Mouse (Mus musculus) intestine, embryonic 16.5 days (tissue): ENCODE measurements around the gene Gm21083. TPM values are rescaled to one million over a fixed set of nuclear protein-coding genes. Genes with fewer than 3 reads are reported as not detected.
"Not testable (repeated sequence)": the region's sequence is repeated elsewhere in the genome, so short reads cannot be mapped to it uniquely, and the experiment has no call there.

Experiments
- ATAC-seq: fragments of 200-750 bp; cut with Nextera tagmentation; 2 replicates; pipeline ENCODE4 v1.8.0; 2017; ENCODE audit warnings: moderate TSS enrichment, moderate library complexity
- H3K27ac ChIP-seq: fragments of 300-500 bp; sonication (generic); 2 replicates; pipeline ENCODE4 v1.5.1; 2014; ENCODE audit warnings: mild to moderate bottlenecking, low read length
- H3K27me3 ChIP-seq: fragments of 300-500 bp; sonication (generic); replicated peaks from 2 replicates; pipeline ENCODE4 v1.6.1; 2014; ENCODE audit warnings: low read length, control low read depth, mixed read lengths; ENCODE audit not compliant: control insufficient read depth, insufficient read depth
- H3K36me3 ChIP-seq: fragments of 300-500 bp; sonication (generic); 2 replicates; pipeline ENCODE4 v1.6.1; 2014; ENCODE audit warnings: low read length, control low read depth; ENCODE audit not compliant: control insufficient read depth, insufficient read depth
- H3K4me1 ChIP-seq: fragments of 300-500 bp; sonication (generic); 2 replicates; pipeline ENCODE4 v1.6.1; 2014; ENCODE audit warnings: low read length, control low read depth, mixed read lengths; ENCODE audit not compliant: control insufficient read depth, insufficient read depth
- H3K4me2 ChIP-seq: fragments of 300-500 bp; sonication (generic); 2 replicates; pipeline ENCODE4 v1.6.1; 2014; ENCODE audit warnings: low read depth, low read length, control low read depth
- H3K4me3 ChIP-seq: fragments of 300-500 bp; sonication (generic); 2 replicates; pipeline ENCODE4 v1.5.1; 2014; ENCODE audit warnings: mild to moderate bottlenecking, low read length
- H3K9ac ChIP-seq: fragments of 300-500 bp; sonication (generic); 2 replicates; pipeline ENCODE4 v1.6.1; 2014; ENCODE audit warnings: low read depth, low read length
- H3K9me3 ChIP-seq: fragments of 300-500 bp; sonication (generic); 2 replicates; pipeline ENCODE4 v1.6.1; 2016; ENCODE audit warnings: low read length, control low read depth; ENCODE audit not compliant: control insufficient read depth
- WGBS: fragments of 180-500 bp; shearing (Covaris S2); extraction: QIAGEN DNeasy Blood & Tissue Kit; methylation state at CpG from one replicate; pipeline ENCODE4 v1.1.7; 2014; 5-methylcytosine and 5-hydroxymethylcytosine counted together
- polyA plus RNA-seq: library from polyadenylated mRNA; unstranded; fragments of >200 nt; fragmentation: Nextera tagmentation; extraction: Ambion mirVana; gene quantifications from 2 replicates; pipeline ENCODE4 v1.2.1, GENCODE M21; 2015

Gene Gm21083
- polyA plus RNA-seq, 1 experiment from 2014 or later: 0.15 TPM

DNA sequence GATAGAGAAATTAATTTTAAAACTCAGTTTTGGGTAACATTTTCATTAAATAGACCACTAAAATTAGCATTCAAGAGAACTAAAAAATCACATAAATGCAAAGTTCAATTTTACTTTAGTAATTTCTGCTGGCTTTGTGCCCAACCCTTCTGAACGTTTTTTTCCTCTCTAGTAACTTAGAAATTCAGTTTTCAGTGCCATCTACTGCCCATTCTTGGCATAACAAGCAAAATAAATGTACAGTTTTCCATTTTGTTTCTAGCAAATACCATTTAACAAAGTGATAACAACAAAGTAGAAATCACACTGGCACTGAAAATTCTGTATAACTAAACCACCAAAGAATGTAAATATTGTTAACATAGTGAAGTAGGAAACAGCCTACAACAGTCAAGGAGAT is 33.6 kb downstream of the Gm21083 start:
- not testable (repeated sequence) for H3K9me3 ChIP-seq, H3K4me2 ChIP-seq, ATAC-seq, H3K36me3 ChIP-seq, H3K9ac ChIP-seq, H3K27me3 ChIP-seq, H3K27ac ChIP-seq, H3K4me1 ChIP-seq, H3K4me3 ChIP-seq
- 6% methylated on average over 1 of the region's 1 CpGs for WGBS

DNA sequence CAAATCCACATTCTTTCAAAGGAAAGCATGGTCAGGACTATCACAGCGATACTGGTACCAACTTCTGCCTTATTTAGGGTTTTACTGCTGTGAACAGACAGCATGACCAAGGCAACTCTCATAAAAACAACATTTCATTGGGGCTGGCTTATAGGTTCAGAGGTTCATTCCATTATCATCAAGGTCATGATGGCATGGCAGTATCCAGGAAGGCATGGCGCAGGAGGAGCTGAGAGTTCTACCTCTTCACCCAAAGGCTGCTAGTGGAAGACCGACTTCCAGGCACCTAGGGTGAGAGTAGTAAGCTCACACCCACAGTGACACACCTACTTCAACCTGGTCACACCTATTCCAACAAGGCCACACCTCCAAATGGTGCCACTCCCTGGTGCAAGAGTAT is 39.1 kb downstream of the Gm21083 start:
- ATAC-seq, H3K4me3 ChIP-seq, H3K4me2 ChIP-seq, H3K27me3 ChIP-seq, H3K4me1 ChIP-seq, H3K27ac ChIP-seq, H3K9ac ChIP-seq, H3K36me3 ChIP-seq, H3K9me3 ChIP-seq: not testable (repeated sequence)
- WGBS: 76% methylated on average over 3 of the region's 3 CpGs

DNA sequence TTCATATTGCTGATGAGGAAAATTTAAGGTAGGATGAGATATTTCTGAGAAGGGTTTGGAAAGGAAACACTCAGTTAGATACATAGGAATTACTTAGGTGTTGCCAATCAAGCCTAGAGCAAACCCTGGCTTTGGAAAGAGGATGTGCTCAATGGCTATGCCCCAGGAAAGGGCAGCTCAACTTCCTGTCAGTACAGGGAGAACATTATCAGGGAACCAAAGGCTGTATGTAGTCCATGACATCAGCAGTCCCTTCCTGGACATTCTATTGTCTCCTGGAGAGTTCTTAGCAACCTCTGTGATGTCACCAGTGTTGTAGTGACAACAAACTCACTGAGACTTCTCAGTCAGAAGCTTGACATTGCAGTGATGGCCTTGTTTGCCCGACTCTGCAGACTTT is 41.6 kb downstream of the Gm21083 start, which contains the start of gene Speer4d:
TSS of gene Speer4d (plus strand) at position 301 of the 400 bp plus-strand sequence.
- H3K9ac ChIP-seq, H3K4me3 ChIP-seq, H3K27ac ChIP-seq, H3K4me1 ChIP-seq, H3K4me2 ChIP-seq, H3K36me3 ChIP-seq, H3K9me3 ChIP-seq, H3K27me3 ChIP-seq, ATAC-seq: not testable (repeated sequence)
- WGBS: 57% methylated on average over 1 of the region's 1 CpGs

DNA sequence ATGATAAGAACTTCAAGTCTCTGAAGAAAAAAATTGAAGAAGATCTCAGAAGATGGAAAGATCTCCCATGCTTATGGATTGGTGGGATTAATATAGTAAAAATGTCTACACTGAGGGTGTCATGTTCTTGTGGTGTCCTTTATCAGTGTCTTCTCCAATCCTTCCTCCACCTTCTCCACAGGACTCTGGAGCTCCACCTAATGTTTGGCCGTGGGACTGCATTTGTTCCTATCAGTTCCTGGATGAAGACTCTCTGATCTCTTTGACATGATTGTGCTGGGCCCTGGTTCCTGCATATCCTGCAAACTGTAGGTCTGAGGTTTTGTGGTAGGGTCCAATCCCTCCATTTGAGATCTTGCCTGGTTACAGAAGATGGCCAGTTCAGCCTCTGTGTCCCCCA is 51.0 kb downstream of the Gm21083 start:
- H3K36me3 ChIP-seq, H3K27me3 ChIP-seq, H3K27ac ChIP-seq, H3K4me2 ChIP-seq, H3K9me3 ChIP-seq, H3K4me3 ChIP-seq, ATAC-seq, H3K9ac ChIP-seq, H3K4me1 ChIP-seq: not testable (repeated sequence)
- 23% methylated on average over 1 of the region's 1 CpGs for WGBS

DNA sequence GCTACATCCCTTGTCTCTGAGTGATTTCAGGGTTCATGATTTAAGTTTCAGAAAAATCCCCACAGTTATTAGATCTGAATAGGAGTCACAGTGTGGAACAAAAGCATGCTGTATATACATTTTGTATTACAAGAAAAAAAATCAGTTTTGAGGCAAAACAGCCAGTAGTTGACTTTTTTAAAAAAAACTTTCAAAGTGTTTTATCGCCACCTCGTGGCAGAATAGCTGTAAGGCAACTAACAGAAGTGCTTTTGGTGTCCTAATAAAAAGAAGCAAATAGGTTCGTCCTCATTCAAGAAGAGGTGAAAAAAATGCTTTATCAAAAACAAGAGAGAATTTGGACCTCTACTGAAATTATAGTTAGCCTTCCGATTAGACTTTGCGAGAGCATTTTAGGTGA is 52.9 kb downstream of the Gm21083 start:
- not testable (repeated sequence) for H3K27me3 ChIP-seq, H3K9ac ChIP-seq, ATAC-seq, H3K4me2 ChIP-seq, H3K27ac ChIP-seq, H3K4me1 ChIP-seq, H3K9me3 ChIP-seq, H3K36me3 ChIP-seq, H3K4me3 ChIP-seq
- 30% methylated on average over 5 of the region's 5 CpGs for WGBS

Other genes with a start within 250 kb of the Gm21083 start
- gene Gm21149, start 100.8 kb upstream of the Gm21083 start, polyA plus RNA-seq: not detected in 2 replicates
- gene Gm21190, start 48.1 kb upstream of the Gm21083 start, polyA plus RNA-seq: not detected in 2 replicates
- not detected in 2 replicates for gene Speer4d, start 41.7 kb downstream of the Gm21083 start, polyA plus RNA-seq
- gene 4930572O03Rik, start 79.7 kb downstream of the Gm21083 start, polyA plus RNA-seq: not detected in 2 replicates
- not detected in 2 replicates for gene Speer4c, start 136.9 kb downstream of the Gm21083 start, polyA plus RNA-seq